Mouse (Mus musculus): ENCODE measurements around the gene Gm5726. TPM values are rescaled to one million over a fixed set of nuclear protein-coding genes. Genes with fewer than 3 reads are reported as not detected.
"Not testable (repeated sequence)": the region's sequence is repeated elsewhere in the genome, so short reads cannot be mapped to it uniquely, and the experiment has no call there.

Gm5726 gene
- polyA plus RNA-seq (2012; rRNA removed) = not detected in 2 replicates

DNA sequence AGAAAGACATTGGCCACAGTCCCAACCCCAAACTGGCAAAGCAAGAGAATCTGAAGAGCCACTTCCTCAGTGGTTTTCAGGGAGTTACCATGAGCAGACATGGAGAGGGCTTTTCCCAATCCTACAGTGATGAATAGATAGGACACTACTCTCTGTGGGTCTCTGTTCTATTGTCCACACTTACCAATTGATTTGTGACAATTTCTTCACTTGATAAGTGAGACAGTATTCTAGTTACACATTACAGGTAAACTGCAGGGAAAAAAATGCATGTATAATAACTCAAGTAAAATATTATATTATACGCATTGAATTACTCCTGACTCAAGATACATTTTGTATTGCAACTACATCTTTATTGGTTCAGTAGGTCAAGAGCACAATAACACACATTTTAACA lies at the start of gene Gm5726:
Gm5726 (minus strand) TSS at position 101 of the 400 bp plus-strand sequence.
- H3K4me3 ChIP-seq (replicated peaks; ENCODE audit: extremely low read depth, low read depth, low read length); DNase-seq; H3K4me1 ChIP-seq (ENCODE audit: control insufficient read depth, insufficient read depth, low read length): not testable (repeated sequence)
- no CpG with 5 or more reads among the region's 1 CpGs for WGBS

DNA sequence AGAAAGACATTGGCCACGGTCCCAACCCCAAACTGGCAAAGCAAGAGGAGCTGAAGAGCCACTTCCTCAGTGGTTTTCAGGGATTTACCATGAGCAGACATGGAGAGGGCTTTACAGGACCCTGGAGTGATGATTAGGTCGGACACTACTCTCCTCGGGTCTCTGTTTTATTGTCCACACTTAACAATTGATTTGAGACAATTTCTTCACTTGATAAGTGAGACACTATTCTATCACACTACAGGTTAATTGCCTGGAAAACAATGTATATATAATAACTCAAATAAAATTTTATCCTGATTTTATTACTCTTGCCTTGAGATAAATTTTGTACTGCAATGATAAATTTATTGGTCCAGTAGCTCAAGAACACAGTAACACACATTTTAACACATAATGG lies 30.6 kb upstream of the Gm5726 start, which contains the start of gene Gm4141:
Gm4141 (minus strand) TSS at position 101 of the 400 bp plus-strand sequence.
- not testable (repeated sequence) for DNase-seq; H3K4me1 ChIP-seq (ENCODE audit: control insufficient read depth, insufficient read depth, low read length); H3K4me3 ChIP-seq (replicated peaks; ENCODE audit: extremely low read depth, low read depth, low read length)
- no CpG with 5 or more reads among the region's 3 CpGs for WGBS

DNA sequence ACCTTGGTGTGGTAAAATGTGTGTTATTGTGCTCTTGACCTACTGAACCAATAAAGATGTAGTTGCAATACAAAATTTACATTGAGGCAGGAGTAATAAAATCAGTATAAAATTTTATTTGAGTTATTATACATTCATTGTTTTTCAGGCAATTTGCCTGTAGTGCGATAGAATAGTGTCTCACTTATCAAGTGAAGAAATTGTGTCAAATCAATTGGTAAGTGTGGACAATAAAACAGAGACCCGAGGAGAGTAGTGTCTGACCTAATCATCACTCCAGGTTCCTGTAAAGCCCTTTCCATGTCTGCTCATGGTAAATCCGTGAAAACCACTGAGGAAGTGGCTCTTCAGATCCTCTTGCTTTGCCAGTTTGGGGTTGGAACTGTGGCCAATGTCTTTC lies 12.0 kb downstream of the Gm5726 start, which contains the start of gene Vmn1r104:
Vmn1r104 (plus strand) TSS at position 301 of the 400 bp plus-strand sequence.
- H3K4me3 ChIP-seq (replicated peaks; ENCODE audit: extremely low read depth, low read depth, low read length); DNase-seq; H3K4me1 ChIP-seq (ENCODE audit: control insufficient read depth, insufficient read depth, low read length): not testable (repeated sequence)
- WGBS = no CpG with 5 or more reads among the region's 3 CpGs

DNA sequence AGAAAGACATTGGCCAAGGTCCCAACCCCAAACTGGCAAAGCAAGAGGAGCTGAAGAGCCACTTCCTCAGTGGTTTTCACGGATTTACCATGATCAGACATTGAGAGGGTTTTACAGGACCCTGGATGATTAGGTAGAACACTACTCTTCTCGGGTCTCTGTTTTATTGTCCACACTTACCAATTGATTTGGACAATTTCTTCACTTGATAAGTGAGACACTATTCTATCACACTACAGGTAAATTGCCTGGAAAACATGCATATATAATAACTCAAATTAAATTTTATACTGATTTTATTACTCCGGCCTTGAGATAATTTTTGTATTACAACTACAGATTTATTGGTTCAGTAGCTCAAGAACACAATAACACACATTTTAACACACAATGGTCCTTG lies 35.1 kb downstream of the Gm5726 start, which contains the start of gene Vmn1r103:
Vmn1r103 (minus strand) TSS at position 101 of the 400 bp plus-strand sequence.
- no CpG with 5 or more reads among the region's 3 CpGs for WGBS
- H3K4me3 ChIP-seq (replicated peaks; ENCODE audit: extremely low read depth, low read depth, low read length); H3K4me1 ChIP-seq (ENCODE audit: control insufficient read depth, insufficient read depth, low read length); DNase-seq: not testable (repeated sequence)

Other genes starting within 250 kb of the Gm5726 start
- gene Gm4133, start 211.7 kb downstream of the Gm5726 start, polyA plus RNA-seq (2012; rRNA removed) = not detected in 2 replicates
- gene Gm5728, start 170.3 kb downstream of the Gm5726 start, polyA plus RNA-seq (2012; rRNA removed) = not detected in 2 replicates
- not detected in 2 replicates for gene Vmn1r100, start 127.8 kb downstream of the Gm5726 start, polyA plus RNA-seq (2012; rRNA removed)
- gene Vmn1r101, start 103.2 kb downstream of the Gm5726 start, polyA plus RNA-seq (2012; rRNA removed) = not detected in 2 replicates
- gene Gm10670, start 70.8 kb downstream of the Gm5726 start, polyA plus RNA-seq (2012; rRNA removed) = not detected in 2 replicates
- not detected in 2 replicates for gene Vmn1r103, start 35.2 kb downstream of the Gm5726 start, polyA plus RNA-seq (2012; rRNA removed)
- gene Vmn1r104, start 11.9 kb downstream of the Gm5726 start, polyA plus RNA-seq (2012; rRNA removed) = not detected in 2 replicates
- not detected in 2 replicates for gene Gm4141, start 30.5 kb upstream of the Gm5726 start, polyA plus RNA-seq (2012; rRNA removed)
- gene Gm4513, start 53.3 kb upstream of the Gm5726 start, polyA plus RNA-seq (2012; rRNA removed) = not detected in 2 replicates
- not detected in 2 replicates for gene Vmn1r107, start 123.2 kb upstream of the Gm5726 start, polyA plus RNA-seq (2012; rRNA removed)
- not detected in 2 replicates for gene Vmn1r111, start 157.5 kb upstream of the Gm5726 start, polyA plus RNA-seq (2012; rRNA removed)
- gene Gm10668, start 184.9 kb upstream of the Gm5726 start, polyA plus RNA-seq (2012; rRNA removed) = not detected in 2 replicates
- not detected in 2 replicates for gene Vmn1r112, start 225.4 kb upstream of the Gm5726 start, polyA plus RNA-seq (2012; rRNA removed)
- not detected in 2 replicates for gene Vmn1r113, start 241.5 kb upstream of the Gm5726 start, polyA plus RNA-seq (2012; rRNA removed)